Mouse (Mus musculus) adipocyte (in vitro differentiated cells): Measurements from ENCODE around the gene 2310003L06Rik.

Experiments used
- DNase-seq: peaks from one replicate; pipeline ENCODE4 v3.0.0-alpha.2; 2016; ENCODE audit warnings: low spot score

Gene 2310003L06Rik

DNA sequence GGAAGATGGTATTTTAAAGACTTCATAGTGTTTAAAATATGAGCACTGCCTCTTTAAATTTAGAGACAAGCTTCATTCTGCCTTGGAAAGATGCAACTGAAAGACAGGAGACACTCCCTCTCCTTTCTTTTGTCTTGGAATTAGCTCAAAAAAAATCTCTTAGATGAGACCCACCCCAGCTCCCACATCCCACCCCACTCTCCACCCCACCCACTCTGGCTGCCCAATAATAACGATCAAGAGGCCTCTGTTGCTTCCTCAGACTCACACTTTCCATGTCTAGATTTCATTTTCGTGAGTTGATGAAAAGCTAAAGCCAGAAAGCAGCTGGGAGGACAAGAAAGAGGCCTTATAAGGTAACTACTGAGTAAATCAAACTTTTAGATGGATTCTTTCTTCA, at the start of gene 2310003L06Rik, which contains the start of gene Gm28434:
Gene 2310003L06Rik, plus strand, starts transcription at position 259 of the 400 bp plus-strand sequence.
Gene Gm28434, plus strand, starts transcription at position 317 of the 400 bp plus-strand sequence.
- no peak for DNase-seq

DNA sequence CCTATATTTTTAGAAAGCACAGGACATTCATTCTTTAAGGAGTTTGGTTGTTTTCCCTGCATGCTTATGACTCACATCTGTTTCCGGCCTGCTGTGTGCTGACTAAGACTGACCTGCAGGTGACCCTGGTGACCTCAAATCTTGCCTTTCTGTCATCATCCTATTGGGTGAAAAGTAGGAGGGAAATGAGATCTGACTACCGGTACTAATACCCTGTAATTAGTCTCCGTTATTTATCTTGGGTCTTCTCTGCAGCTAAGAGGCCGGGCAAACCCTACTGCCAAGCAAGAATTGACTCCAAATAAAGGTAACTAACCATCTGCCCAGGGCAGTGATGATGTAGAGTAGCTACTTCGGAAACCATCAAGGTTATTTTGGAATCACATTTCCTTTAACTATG, 43.9 kb upstream of the 2310003L06Rik start, which contains the start of gene Csn3:
Gene Csn3, plus strand, starts transcription at position 208 of the 400 bp plus-strand sequence.
- no peak for DNase-seq

- DNase-seq: no peak
These were observed 37.7 kb upstream of the 2310003L06Rik start for GRCm38 (mm10) chr5:87931603-87932002.

DNA sequence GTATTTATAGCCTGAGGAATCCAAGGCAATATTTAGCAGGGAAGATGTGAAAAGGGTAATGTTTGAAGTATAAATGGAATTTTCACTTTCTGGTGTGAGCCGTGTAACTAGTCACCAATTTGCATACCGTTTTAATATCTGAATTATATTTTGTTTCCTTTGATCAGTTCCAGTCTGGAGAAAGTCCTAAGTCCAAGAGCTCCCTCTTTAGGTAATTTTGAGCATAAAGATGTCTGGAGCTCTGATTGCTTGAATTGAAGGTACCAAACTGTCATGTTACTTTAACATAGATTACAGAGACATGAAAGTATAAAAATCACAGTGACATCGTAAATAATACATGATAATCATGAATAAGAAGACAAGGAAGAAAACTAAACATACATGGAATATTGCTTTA, 28.5 kb upstream of the 2310003L06Rik start:
- no peak for DNase-seq

GRCm38 (mm10) chr5:87942515-87942914, 26.7 kb upstream of the 2310003L06Rik start:
- no peak for DNase-seq

GRCm38 (mm10) chr5:87951836-87952235, 17.4 kb upstream of the 2310003L06Rik start:
- no peak for DNase-seq

DNA sequence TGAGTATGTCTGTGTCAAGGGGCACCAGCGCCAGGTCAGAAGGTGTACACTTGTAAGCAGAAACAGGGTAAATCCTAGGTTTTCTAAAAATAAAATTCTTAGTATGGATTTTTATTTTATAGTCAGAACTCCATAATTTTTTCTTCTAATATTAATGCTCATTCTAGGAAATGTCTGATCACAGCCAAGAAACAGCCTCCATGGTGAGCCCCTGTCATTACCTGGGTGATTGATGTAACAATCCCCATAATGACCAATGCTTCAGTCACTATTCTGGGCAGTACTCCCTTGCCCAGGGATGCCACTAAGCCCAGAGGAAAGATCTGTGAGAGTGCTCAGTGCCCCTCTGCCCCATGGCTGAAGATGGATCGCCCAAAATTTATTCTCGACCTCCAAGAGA, 9.9 kb downstream of the 2310003L06Rik start, which contains the start of gene Cabs1:
Gene Cabs1, plus strand, starts transcription at position 301 of the 400 bp plus-strand sequence.
- no peak for DNase-seq

DNA sequence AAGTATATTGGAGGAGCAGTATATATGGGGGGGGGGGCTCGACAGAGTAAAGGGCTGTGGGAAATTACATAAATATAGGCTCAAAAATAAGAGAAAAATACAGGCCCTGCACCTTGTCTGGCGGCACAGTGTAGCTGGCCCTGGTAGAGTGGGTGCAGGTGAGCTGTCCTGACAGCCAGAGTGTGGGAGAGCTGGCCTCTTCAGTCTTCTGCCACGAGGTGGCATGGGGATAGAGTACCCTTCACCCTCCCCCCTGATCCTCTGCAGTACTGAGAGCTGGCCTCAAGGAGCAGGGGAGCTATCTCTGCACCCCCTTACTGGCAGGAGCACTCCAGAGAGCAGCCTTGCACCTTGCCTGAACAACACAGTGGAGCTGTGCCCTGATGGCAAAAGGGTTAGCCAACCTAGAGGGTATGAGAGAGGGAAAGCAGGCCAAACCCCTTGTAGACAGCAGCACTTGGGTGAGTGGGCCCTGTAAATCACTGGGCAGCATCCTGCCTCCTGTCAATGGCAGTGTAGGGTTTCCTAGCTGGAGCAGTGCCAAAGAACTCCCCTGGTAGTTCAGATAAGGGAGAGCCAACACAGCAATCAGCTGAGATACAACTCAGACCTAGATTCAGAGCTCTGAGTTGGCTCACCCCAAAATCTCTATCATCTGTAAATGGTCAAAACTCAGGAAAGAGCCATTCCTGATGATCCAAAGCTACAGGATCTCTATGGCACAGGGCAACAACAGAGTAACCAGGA, 13.4 kb downstream of the 2310003L06Rik start:
- DNase-seq: no peak

- no peak for DNase-seq
These were observed 33.0 kb downstream of the 2310003L06Rik start, which contains the start of gene Smr3a for GRCm38 (mm10) chr5:88002249-88002648. TSS of gene Smr3a (plus strand) at chr5:88002549.

GRCm38 (mm10) chr5:88005241-88005640, 36.0 kb downstream of the 2310003L06Rik start:
- DNase-seq: no peak
